Mouse (Mus musculus): ENCODE measurements around the gene Gm266.

Gm266 gene

DNA sequence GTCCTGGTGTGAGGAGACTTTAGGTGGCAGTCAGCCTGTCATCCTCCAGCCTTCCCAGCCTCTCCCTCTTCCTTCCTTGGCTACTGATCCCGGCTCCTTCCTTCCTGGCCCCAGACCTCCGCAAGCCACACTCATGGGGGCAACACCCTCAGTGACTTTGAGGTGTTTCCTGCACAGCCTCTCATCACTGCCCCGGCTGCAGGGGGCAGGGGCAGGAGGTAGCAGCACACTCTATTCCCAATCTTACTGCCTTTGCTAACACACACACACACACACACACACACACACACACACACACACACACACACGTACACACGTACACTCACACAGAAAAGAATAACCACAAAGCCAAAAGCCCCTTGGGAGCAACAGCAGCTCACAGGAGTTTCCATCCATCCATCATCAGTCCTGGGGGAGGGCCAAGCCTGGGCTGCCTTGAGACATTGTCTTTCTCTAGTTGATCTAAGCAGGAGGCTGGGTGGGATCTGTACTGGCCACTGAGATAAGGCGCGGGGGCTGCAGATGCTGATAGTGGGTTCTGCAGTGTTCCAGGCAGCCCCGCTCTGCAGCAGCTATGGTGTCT lies 50.8 kb downstream of the Gm266 start:
- DNase-seq: no peak
